Mouse (Mus musculus) testis, adult 2 months (tissue): ENCODE results near the gene Mtfmt.

Source experiments
- CTCF ChIP-seq: fragments of 200-500 bp; IDR thresholded peaks from 2 replicates; pipeline ENCODE4 v1.5.1; 2012; ENCODE audit warnings: low read depth, mild to moderate bottlenecking, inconsistent platforms, low read length, moderate library complexity; ENCODE audit not compliant: control insufficient read depth, insufficient read depth, insufficient replicate concordance
- POLR2A ChIP-seq: fragments of 200-500 bp; IDR thresholded peaks from 2 replicates; pipeline ENCODE4 v1.6.1; 2012; ENCODE audit warnings: low read depth, mild to moderate bottlenecking, inconsistent platforms, low read length, moderate library complexity; ENCODE audit not compliant: control insufficient read depth

DNA sequence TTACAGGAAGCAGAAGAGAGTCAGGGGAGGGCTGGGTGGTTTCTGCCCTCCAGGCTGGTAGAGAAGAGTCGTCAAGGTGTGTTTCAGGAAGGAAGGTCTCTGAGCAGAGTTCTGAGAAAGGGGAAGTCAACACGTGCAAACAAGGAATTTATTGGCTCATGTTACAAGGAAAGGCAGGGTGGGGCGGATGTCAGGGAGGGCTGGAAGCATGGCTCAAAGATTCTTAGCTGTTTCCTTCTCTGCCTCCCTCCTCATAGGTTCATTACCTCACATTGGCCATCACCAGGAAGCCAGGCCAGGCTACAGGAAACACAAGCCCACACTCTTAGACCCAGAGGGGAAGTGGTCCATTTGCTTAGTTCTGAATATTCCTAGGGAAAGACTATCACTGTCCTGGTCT, 11.2 kb upstream of the Mtfmt start:
- TF ChIP-seq CTCF (no peak), POLR2A (no peak)
